Mouse (Mus musculus) lung, postnatal 0 days (tissue): ENCODE results near the gene Cachd1. TPM values are rescaled to one million over a fixed set of nuclear protein-coding genes. Genes with fewer than 3 reads are reported as not detected.

Source experiments
- ATAC-seq: fragments of 200-750 bp; cut with Nextera tagmentation; 2 replicates; pipeline ENCODE4 v1.8.0; 2017; ENCODE audit warnings: moderate library complexity
- DNase-seq: peaks from one replicate; pipeline ENCODE4 v3.0.0-alpha.2; 2016; ENCODE audit warnings: low spot score
- H3K27ac ChIP-seq: fragments of 300-500 bp; sonication (generic); 2 replicates; pipeline ENCODE4 v1.5.1; 2014; ENCODE audit warnings: antibody characterized with exemption, mild to moderate bottlenecking, low read length, mixed read lengths
- H3K27me3 ChIP-seq: fragments of 300-500 bp; sonication (generic); replicated peaks from 2 replicates; pipeline ENCODE4 v1.6.1; 2014; ENCODE audit warnings: low read length, mixed read lengths; ENCODE audit not compliant: insufficient read depth
- H3K36me3 ChIP-seq: fragments of 300-500 bp; sonication (generic); 2 replicates; pipeline ENCODE4 v1.6.1; 2014; ENCODE audit warnings: low read length, mixed read lengths; ENCODE audit not compliant: insufficient read depth
- H3K4me1 ChIP-seq: fragments of 300-500 bp; sonication (generic); 2 replicates; pipeline ENCODE4 v1.6.1; 2014; ENCODE audit warnings: antibody characterized with exemption, low read depth, low read length, mixed read lengths; ENCODE audit not compliant: insufficient read depth
- H3K4me2 ChIP-seq: fragments of 300-500 bp; sonication (generic); replicated peaks from 2 replicates; pipeline ENCODE4 v1.6.1; 2014; ENCODE audit warnings: low read depth, mild to moderate bottlenecking, low read length, moderate library complexity, mixed read lengths
- H3K4me3 ChIP-seq: fragments of 300-500 bp; sonication (generic); 2 replicates; pipeline ENCODE4 v1.5.1; 2014; ENCODE audit warnings: low read depth, low read length
- H3K9ac ChIP-seq: fragments of 300-500 bp; sonication (generic); replicated peaks from 2 replicates; pipeline ENCODE4 v1.6.1; 2014; ENCODE audit warnings: low read depth, mild to moderate bottlenecking
- H3K9me3 ChIP-seq: fragments of 300-500 bp; sonication (generic); 2 replicates; pipeline ENCODE4 v1.6.1; 2016; ENCODE audit warnings: low read length, mixed read lengths
- CTCF ChIP-seq: IDR thresholded peaks from 2 replicates; pipeline ENCODE4 v1.5.1; 2016; ENCODE audit warnings: antibody characterized with exemption, mild to moderate bottlenecking
- EP300 ChIP-seq: IDR thresholded peaks from 2 replicates; pipeline ENCODE4 v1.6.1; 2016; ENCODE audit warnings: antibody characterized with exemption, mild to moderate bottlenecking, control low read depth
- WGBS: fragments of 180-500 bp; shearing (Covaris S2); extraction: QIAGEN DNeasy Blood & Tissue Kit; methylation state at CpG from one replicate; pipeline ENCODE4 v1.1.7; 2014; 5-methylcytosine and 5-hydroxymethylcytosine counted together
- polyA plus RNA-seq: library from polyadenylated mRNA; unstranded; fragments of >200 nt; fragmentation: Nextera tagmentation; extraction: Ambion mirVana; gene quantifications from 2 replicates; pipeline ENCODE4 v1.2.1, GENCODE M21; 2015

The Cachd1 gene
- polyA plus RNA-seq, 1 experiment from 2014 or later: 10.3 TPM

GRCm38 (mm10) chr4:100909694-100910340 lies 133.3 kb downstream of the Cachd1 start:
- Histone ChIP-seq H3K4me1 (peaks cover 4% of the 10 kb centered on the region; the same call in 1 of the 2 replicates), H3K4me3 (no peak overlapping the region), H3K4me2 (no peak overlapping the region), H3K27ac (no peak overlapping the region; the same call in 1 of the 2 replicates), H3K36me3 (no peaks in the 10 kb centered on the region), H3K9ac (no peak overlapping the region), H3K9me3 (no peaks in the 10 kb centered on the region), H3K27me3 (no peaks in the 10 kb centered on the region)
- DNase-seq (peak; percentile 84), ATAC-seq (peak; percentile 90)
- TF ChIP-seq EP300 (peak; percentile 64; the same call in 1 of the 2 replicates), CTCF (no peak)
- WGBS: 37% methylated on average over 9 of the region's 9 CpGs

GRCm38 (mm10) chr4:100910605-100911330 lies 134.3 kb downstream of the Cachd1 start:
- Histone ChIP-seq H3K4me2 (no peak overlapping the region), H3K27ac (no peak overlapping the region; the same call in 1 of the 2 replicates), H3K4me3 (no peak overlapping the region), H3K36me3 (no peaks in the 10 kb centered on the region), H3K4me1 (peaks cover 4% of the 10 kb centered on the region; the same call in 1 of the 2 replicates), H3K9ac (no peak overlapping the region), H3K9me3 (no peaks in the 10 kb centered on the region), H3K27me3 (no peaks in the 10 kb centered on the region)
- no peak for TF ChIP-seq CTCF
- no peak for TF ChIP-seq EP300
- no peak for ATAC-seq
- WGBS: 33% methylated on average over 11 of the region's 11 CpGs
- no peak for DNase-seq

- Histone ChIP-seq H3K9ac (no peak overlapping the region), H3K4me1 (peaks cover 4% of the 10 kb centered on the region; the same call in 1 of the 2 replicates), H3K27ac (no peak overlapping the region), H3K4me2 (no peak overlapping the region), H3K27me3 (no peaks in the 10 kb centered on the region), H3K36me3 (no peaks in the 10 kb centered on the region), H3K9me3 (no peaks in the 10 kb centered on the region), H3K4me3 (no peak overlapping the region)
- DNase-seq (no peak), ATAC-seq (no peak)
- whole genome bisulfite sequencing: 35% methylated on average over 3 of the region's 3 CpGs
- TF ChIP-seq EP300: no peak
These were observed 135.2 kb downstream of the Cachd1 start for GRCm38 (mm10) chr4:100911658-100912057.

GRCm38 (mm10) chr4:100913666-100914065 lies 137.2 kb downstream of the Cachd1 start:
- no peaks in the 10 kb centered on the region for H3K36me3 ChIP-seq
- H3K9ac ChIP-seq: no peak overlapping the region
- no peak overlapping the region for H3K4me3 ChIP-seq
- no peaks in the 10 kb centered on the region for H3K9me3 ChIP-seq
- no peak for DNase-seq
- H3K27me3 ChIP-seq: no peaks in the 10 kb centered on the region
- H3K4me1 ChIP-seq: peaks cover 4% of the 10 kb centered on the region; the same call in 1 of the 2 replicates
- H3K4me2 ChIP-seq: no peak overlapping the region
- ATAC-seq: no peak
- H3K27ac ChIP-seq: no peak overlapping the region
- TF ChIP-seq EP300 (no peak), CTCF (no peak)
- WGBS: 76% methylated on average over 4 of the region's 4 CpGs

GRCm38 (mm10) chr4:100914532-100914931 lies 138.1 kb downstream of the Cachd1 start:
- no peak for DNase-seq
- ATAC-seq: no peak
- no peaks in the 10 kb centered on the region for H3K27me3 ChIP-seq
- TF ChIP-seq EP300: no peak
- H3K4me3 ChIP-seq: no peak overlapping the region
- WGBS: 6% methylated on average over 2 of the region's 3 CpGs
- H3K9me3 ChIP-seq: no peaks in the 10 kb centered on the region
- no peak overlapping the region for H3K27ac ChIP-seq
- no peak overlapping the region for H3K4me2 ChIP-seq
- peaks cover 4% of the 10 kb centered on the region; the same call in 1 of the 2 replicates for H3K4me1 ChIP-seq
- H3K36me3 ChIP-seq: no peaks in the 10 kb centered on the region
- no peak overlapping the region for H3K9ac ChIP-seq

- no peak overlapping the region for H3K9ac ChIP-seq
- peaks cover 3% of the 10 kb centered on the region; the same call in 1 of the 2 replicates for H3K4me1 ChIP-seq
- DNase-seq: no peak
- ATAC-seq: no peak
- no peak overlapping the region for H3K4me2 ChIP-seq
- no peak overlapping the region for H3K27ac ChIP-seq
- 64% methylated on average over 2 of the region's 2 CpGs for WGBS
- no peaks in the 10 kb centered on the region for H3K9me3 ChIP-seq
- no peak overlapping the region for H3K4me3 ChIP-seq
- TF ChIP-seq EP300: no peak
- no peak for TF ChIP-seq CTCF
- no peaks in the 10 kb centered on the region for H3K27me3 ChIP-seq
- no peaks in the 10 kb centered on the region for H3K36me3 ChIP-seq
These were observed 138.6 kb downstream of the Cachd1 start for GRCm38 (mm10) chr4:100915093-100915492.
